Mouse (Mus musculus): ENCODE measurements at regions not wholly inside any gene's neighbourhood (a gene's known extent, or its start where the extent isn't known, plus 50 kb on each side); places are given as distances from the start of the nearest gene placed in this dataset.

- no peak for TF ChIP-seq CTCF (IDR thresholded peaks at IDR 0.05; ENCODE audit: extremely low read depth, insufficient read length, insufficient replicate concordance, low read depth, low read length)
- TF ChIP-seq POLR2A (IDR thresholded peaks at IDR 0.05; ENCODE audit: low read depth, low read length): no peak
Observed at GRCm38 (mm10) chr10:93374690-93374994, 63.7 kb upstream of the Elk3 start.
